Mouse (Mus musculus) forebrain, embryonic 15.5 days (tissue): Measurements from ENCODE around the gene Sit1. TPM values are rescaled to one million over a fixed set of nuclear protein-coding genes. Genes with fewer than 3 reads are reported as not detected.
A peak's percentile ranks its signal among the peaks of the same experiment; 100 is the strongest.

ENCODE experiments used
- ATAC-seq: fragments of 200-750 bp; cut with Nextera tagmentation; replicated peaks from 2 replicates; pipeline ENCODE4 v1.8.0; 2017; ENCODE audit warnings: mild to moderate bottlenecking, moderate TSS enrichment, moderate library complexity
- H3K27ac ChIP-seq: fragments of 300-500 bp; sonication (generic); replicated peaks from 2 replicates; pipeline ENCODE4 v1.5.1; 2015; ENCODE audit warnings: mild to moderate bottlenecking, inconsistent platforms
- H3K27me3 ChIP-seq: fragments of 300-500 bp; sonication (generic); 2 replicates; pipeline ENCODE4 v1.6.1; 2015; ENCODE audit warnings: inconsistent platforms
- H3K36me3 ChIP-seq: fragments of 300-500 bp; sonication (generic); 2 replicates; pipeline ENCODE4 v1.6.1; 2015; ENCODE audit warnings: mild to moderate bottlenecking, inconsistent platforms
- H3K4me1 ChIP-seq: fragments of 300-500 bp; sonication (generic); 2 replicates; pipeline ENCODE4 v1.6.1; 2015; ENCODE audit warnings: inconsistent platforms
- H3K4me2 ChIP-seq: fragments of 300-500 bp; sonication (generic); replicated peaks from 2 replicates; pipeline ENCODE4 v1.6.1; 2015; ENCODE audit warnings: mild to moderate bottlenecking, inconsistent platforms
- H3K4me3 ChIP-seq: fragments of 300-500 bp; sonication (generic); 2 replicates; pipeline ENCODE4 v1.5.1; 2015; ENCODE audit warnings: mild to moderate bottlenecking, inconsistent platforms
- H3K9ac ChIP-seq: fragments of 300-500 bp; sonication (generic); replicated peaks from 2 replicates; pipeline ENCODE4 v1.6.1; 2015; ENCODE audit warnings: mild to moderate bottlenecking, inconsistent platforms
- H3K9me3 ChIP-seq: fragments of 300-500 bp; sonication (generic); 2 replicates; pipeline ENCODE4 v1.6.1; 2016; ENCODE audit warnings: inconsistent platforms
- WGBS: fragments of 180-500 bp; shearing (Covaris S2); methylation state at CpG from one replicate; pipeline ENCODE4 v1.1.7; 2015; ENCODE audit warnings: mixed read lengths; 5-methylcytosine and 5-hydroxymethylcytosine counted together
- polyA plus RNA-seq: library from polyadenylated mRNA; unstranded; fragments of >200 nt; fragmentation: Nextera tagmentation; extraction: Ambion mirVana; gene quantifications from 2 replicates; pipeline ENCODE4 v1.2.1, GENCODE M21; 2015

Gene Sit1
- polyA plus RNA-seq, 1 experiment from 2014 or later = not detected

DNA sequence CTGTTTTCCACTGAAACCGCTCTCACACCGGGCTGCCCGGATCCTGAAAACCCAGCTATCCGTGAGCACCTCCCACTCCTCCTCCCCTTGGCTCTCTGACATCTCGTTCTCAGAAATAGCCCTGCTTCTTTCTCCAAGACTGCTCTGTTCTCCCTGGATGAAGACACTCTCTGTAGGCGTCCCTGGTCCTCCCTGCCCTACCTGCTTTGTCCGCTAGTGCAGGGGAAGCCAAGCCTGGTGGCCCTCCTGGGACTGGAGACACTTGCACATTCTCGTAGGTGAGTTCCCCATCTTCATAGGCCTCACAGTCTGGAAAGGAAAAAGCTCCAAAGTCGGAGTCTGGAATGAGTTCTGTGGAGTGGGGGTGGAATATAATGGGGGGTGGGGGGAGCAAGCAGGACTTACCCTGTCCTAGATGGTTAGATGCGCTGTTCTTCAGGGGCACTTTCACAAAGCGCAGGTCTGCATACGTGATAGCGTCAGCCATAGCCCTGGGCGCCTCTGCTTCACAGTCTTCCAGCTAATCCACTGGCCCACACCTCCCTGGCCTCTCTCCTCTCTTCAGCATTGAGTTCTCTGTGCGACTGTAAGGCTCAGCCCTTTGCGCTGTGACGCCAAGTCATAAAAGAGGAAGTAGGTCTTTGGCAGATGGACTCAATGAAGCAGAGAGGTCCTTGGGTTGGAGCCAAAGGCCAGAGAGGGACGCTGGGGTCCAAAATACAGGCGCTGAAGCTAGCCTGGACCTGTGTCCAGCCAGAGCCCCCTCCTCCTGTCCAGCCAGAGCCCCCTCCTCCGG, 29.3 kb downstream of the Sit1 start, which contains the start of gene Cd72:
Gene Cd72, minus strand, starts transcription at position 588 of the 796 bp plus-strand sequence.
- Histone ChIP-seq H3K36me3 (no peaks in the 10 kb centered on the region), H3K9ac (0 out of 2 replicates have a peak within 1 kb of the TSS, but pooled peaks have one; percentile 8), H3K27ac (no peak within 1 kb of the TSS), H3K4me3 (0 out of 2 replicates have a peak within 1 kb of the TSS, but pooled peaks have one; percentile 2), H3K27me3 (0 out of 2 replicates have a peak, but pooled peaks cover 5% of the 10 kb centered on the region), H3K4me1 (peaks cover 4% of the 10 kb centered on the region), H3K4me2 (peak within 1 kb of the TSS; percentile 32), H3K9me3 (no peaks in the 10 kb centered on the region)
- ATAC-seq = no peak
- WGBS = 37% methylated on average over 20 of the region's 20 CpGs

- Histone ChIP-seq H3K4me3 (0 out of 2 replicates have a peak overlapping the region, but pooled peaks have one; percentile 2), H3K4me2 (peak overlapping the region; percentile 32), H3K36me3 (peaks cover 2% of the 10 kb centered on the region; the same call in 1 of the 2 replicates), H3K4me1 (peaks cover 4% of the 10 kb centered on the region), H3K27ac (no peak overlapping the region), H3K9me3 (no peaks in the 10 kb centered on the region), H3K9ac (0 out of 2 replicates have a peak overlapping the region, but pooled peaks have one; percentile 8), H3K27me3 (0 out of 2 replicates have a peak, but pooled peaks cover 5% of the 10 kb centered on the region)
- WGBS = under 1% methylated on average over 18 of the region's 18 CpGs
- no peak for ATAC-seq
Observed at GRCm38 (mm10) chr4:43453413-43453812, 30.1 kb downstream of the Sit1 start.

DNA sequence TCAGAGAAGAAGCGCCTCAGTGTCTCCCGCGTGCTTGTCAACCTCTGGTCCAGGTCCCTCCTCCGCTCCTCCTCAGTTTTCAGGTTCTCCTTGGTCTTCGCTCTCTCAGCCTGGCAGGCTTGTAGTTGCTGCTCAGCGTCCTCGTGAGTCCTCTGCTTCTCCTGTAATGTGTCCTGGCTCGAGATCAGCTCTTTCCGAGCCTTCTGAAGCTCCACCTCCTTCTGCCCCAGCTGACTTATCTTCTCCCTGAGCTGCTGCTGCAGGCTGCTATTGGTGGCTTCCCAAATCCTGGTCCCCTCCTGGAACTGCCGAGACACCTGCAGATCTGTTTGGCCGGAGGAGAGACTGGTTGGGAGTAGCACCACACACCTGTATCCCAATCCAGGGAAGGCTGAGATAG, 31.2 kb downstream of the Sit1 start:
- no peak overlapping the region for H3K9ac ChIP-seq
- WGBS = 61% methylated on average over 11 of the region's 11 CpGs
- peaks cover 12% of the 10 kb centered on the region for H3K36me3 ChIP-seq
- H3K4me3 ChIP-seq = no peak overlapping the region
- no peak overlapping the region for H3K4me2 ChIP-seq
- no peaks in the 10 kb centered on the region for H3K9me3 ChIP-seq
- no peak overlapping the region for H3K27ac ChIP-seq
- H3K4me1 ChIP-seq = peaks cover 4% of the 10 kb centered on the region
- H3K27me3 ChIP-seq = 0 out of 2 replicates have a peak, but pooled peaks cover 5% of the 10 kb centered on the region
- ATAC-seq = no peak

GRCm38 (mm10) chr4:43448554-43448953, 35.0 kb downstream of the Sit1 start:
- WGBS = 81% methylated on average over 3 of the region's 3 CpGs
- no peak for ATAC-seq
- Histone ChIP-seq H3K4me2 (no peak overlapping the region), H3K9ac (no peak overlapping the region), H3K9me3 (no peaks in the 10 kb centered on the region), H3K4me1 (peaks cover 16% of the 10 kb centered on the region), H3K4me3 (no peak overlapping the region), H3K27ac (no peak overlapping the region), H3K27me3 (no peaks in the 10 kb centered on the region), H3K36me3 (peaks cover 36% of the 10 kb centered on the region)

GRCm38 (mm10) chr4:43447251-43447650, 36.3 kb downstream of the Sit1 start:
- Histone ChIP-seq H3K4me3 (no peak overlapping the region), H3K4me1 (peaks cover 13% of the 10 kb centered on the region), H3K36me3 (peaks cover 36% of the 10 kb centered on the region), H3K27me3 (no peaks in the 10 kb centered on the region), H3K9me3 (no peaks in the 10 kb centered on the region), H3K4me2 (no peak overlapping the region), H3K27ac (no peak overlapping the region), H3K9ac (no peak overlapping the region)
- 81% methylated on average over 13 of the region's 13 CpGs for WGBS
- ATAC-seq = no peak

DNA sequence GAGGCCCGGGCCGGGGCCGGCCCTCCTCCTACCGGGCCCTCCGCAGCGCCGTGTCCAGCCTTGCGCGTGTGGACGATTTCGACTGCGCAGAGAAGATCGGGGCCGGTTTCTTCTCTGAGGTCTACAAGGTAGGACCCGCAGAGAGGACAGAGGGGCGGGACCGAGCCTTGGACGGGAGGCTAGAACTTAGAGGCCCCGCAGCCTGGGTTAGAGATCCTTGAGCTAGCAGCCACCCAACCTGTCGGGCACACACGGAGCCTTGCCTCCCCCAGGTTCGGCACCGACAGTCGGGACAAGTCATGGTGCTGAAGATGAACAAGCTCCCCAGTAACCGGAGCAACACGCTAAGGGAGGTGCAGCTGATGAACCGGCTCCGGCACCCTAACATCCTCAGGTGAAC, 40.0 kb downstream of the Sit1 start:
- Histone ChIP-seq H3K4me3 (peak overlapping the region; percentile 76), H3K27me3 (no peaks in the 10 kb centered on the region), H3K4me2 (peak overlapping the region; percentile 96), H3K9ac (peak overlapping the region; percentile 91), H3K9me3 (no peaks in the 10 kb centered on the region), H3K4me1 (peaks cover 13% of the 10 kb centered on the region), H3K36me3 (peaks cover 35% of the 10 kb centered on the region), H3K27ac (peak overlapping the region; percentile 98)
- ATAC-seq = no peak; the same call in 1 of the 2 replicates
- under 1% methylated on average over 27 of the region's 28 CpGs for WGBS

- peaks cover 13% of the 10 kb centered on the region for H3K4me1 ChIP-seq
- peak overlapping the region; percentile 76 for H3K4me3 ChIP-seq
- H3K9me3 ChIP-seq = no peaks in the 10 kb centered on the region
- under 1% methylated on average over 87 of the region's 88 CpGs for WGBS
- peaks cover 28% of the 10 kb centered on the region for H3K36me3 ChIP-seq
- ATAC-seq = peak; percentile 76
- H3K4me2 ChIP-seq = peak overlapping the region; percentile 96
- H3K27ac ChIP-seq = peak overlapping the region; percentile 98
- H3K9ac ChIP-seq = peak overlapping the region; percentile 91
- no peaks in the 10 kb centered on the region for H3K27me3 ChIP-seq
Observed at GRCm38 (mm10) chr4:43442456-43443361, 40.8 kb downstream of the Sit1 start.

GRCm38 (mm10) chr4:43442044-43442443, 41.5 kb downstream of the Sit1 start:
- WGBS = under 1% methylated on average over 33 of the region's 33 CpGs

DNA sequence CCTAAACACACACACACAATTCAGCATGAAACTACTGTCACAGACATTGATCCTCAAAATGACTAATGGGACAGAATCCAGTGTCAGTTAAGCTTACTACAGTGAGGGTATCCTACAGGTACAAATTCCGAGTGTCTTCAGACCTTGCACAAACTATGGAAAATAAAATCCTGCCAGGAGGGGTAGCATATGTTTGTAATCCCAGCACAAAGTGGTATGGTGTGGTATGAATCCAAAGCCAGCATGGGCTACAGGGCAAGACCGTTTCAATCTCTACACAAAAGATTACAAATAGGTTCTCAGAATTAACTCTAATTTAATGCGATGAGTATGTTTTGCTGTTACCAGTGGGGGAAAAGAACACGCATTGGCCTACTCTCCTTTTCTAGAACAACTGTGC, 41.9 kb downstream of the Sit1 start, which contains the start of gene Tesk1:
Gene Tesk1, plus strand, starts transcription at position 301 of the 400 bp plus-strand sequence.
- Histone ChIP-seq H3K4me2 (peak within 1 kb of the TSS; percentile 96), H3K9ac (peak within 1 kb of the TSS; percentile 91), H3K4me3 (peak within 1 kb of the TSS; percentile 76), H3K27ac (peak within 1 kb of the TSS; percentile 98), H3K4me1 (peaks cover 13% of the 10 kb centered on the region), H3K36me3 (peaks cover 17% of the 10 kb centered on the region), H3K27me3 (no peaks in the 10 kb centered on the region), H3K9me3 (no peaks in the 10 kb centered on the region)
- WGBS = 24% methylated on average over 4 of the region's 4 CpGs
- peak; percentile 11 for ATAC-seq

More at GRCm38 (mm10) chr4:43442044-43442443, 41.5 kb downstream of the Sit1 start:
- peak overlapping the region; percentile 76 for H3K4me3 ChIP-seq
- peak overlapping the region; percentile 96 for H3K4me2 ChIP-seq
- H3K9ac ChIP-seq = peak overlapping the region; percentile 91
- H3K4me1 ChIP-seq = peaks cover 13% of the 10 kb centered on the region
- peak; percentile 95 for ATAC-seq
- H3K36me3 ChIP-seq = peaks cover 21% of the 10 kb centered on the region
- no peaks in the 10 kb centered on the region for H3K27me3 ChIP-seq
- H3K27ac ChIP-seq = peak overlapping the region; percentile 98
- no peaks in the 10 kb centered on the region for H3K9me3 ChIP-seq

- Histone ChIP-seq H3K9ac (no peak overlapping the region), H3K36me3 (no peaks in the 10 kb centered on the region), H3K27ac (no peak overlapping the region), H3K4me3 (no peak overlapping the region), H3K4me1 (peaks cover 10% of the 10 kb centered on the region; the same call in 1 of the 2 replicates), H3K27me3 (no peaks in the 10 kb centered on the region; the same call in 1 of the 2 replicates), H3K4me2 (no peak overlapping the region), H3K9me3 (no peaks in the 10 kb centered on the region)
- no peak for ATAC-seq
- 90% methylated on average over 1 of the region's 1 CpGs for WGBS
Observed at GRCm38 (mm10) chr4:43432832-43433231, 50.7 kb downstream of the Sit1 start.
